Mouse (Mus musculus) stomach, postnatal 0 days (tissue): ENCODE measurements around the gene Ppp1r27.
"Not testable (repeated sequence)": the region's sequence is repeated elsewhere in the genome, so short reads cannot be mapped to it uniquely, and the experiment has no call there.

Source experiments
- CTCF ChIP-seq: IDR thresholded peaks from 2 replicates; pipeline ENCODE4 v1.5.1; 2016; ENCODE audit warnings: antibody characterized with exemption, low read depth, mild to moderate bottlenecking, moderate library complexity
- EP300 ChIP-seq: optimal IDR thresholded peaks from 2 replicates; pipeline ENCODE3; 2016; ENCODE audit warnings: antibody characterized with exemption

DNA sequence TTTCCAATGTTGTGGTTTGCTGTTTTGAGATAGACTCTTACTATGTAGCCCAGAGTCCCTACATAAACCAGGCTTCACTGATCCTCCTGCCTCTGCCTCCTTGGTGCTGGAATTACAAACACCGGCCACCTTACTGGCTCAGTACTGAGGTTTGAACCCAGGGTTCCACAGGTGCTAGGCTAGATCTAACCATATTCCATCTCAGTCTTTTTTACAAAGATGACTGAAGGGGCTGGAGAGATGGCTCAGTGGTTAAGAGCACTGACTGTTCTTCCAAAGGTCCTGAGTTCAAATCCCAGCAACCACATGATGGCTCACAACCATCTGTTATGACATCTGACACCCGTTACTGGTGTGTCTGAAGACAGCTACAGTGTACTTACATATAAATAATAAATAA, 36.7 kb downstream of the Ppp1r27 start:
- not testable (repeated sequence) for TF ChIP-seq EP300, CTCF
